Mouse (Mus musculus): Measurements from ENCODE around the gene Prlh.

DNA sequence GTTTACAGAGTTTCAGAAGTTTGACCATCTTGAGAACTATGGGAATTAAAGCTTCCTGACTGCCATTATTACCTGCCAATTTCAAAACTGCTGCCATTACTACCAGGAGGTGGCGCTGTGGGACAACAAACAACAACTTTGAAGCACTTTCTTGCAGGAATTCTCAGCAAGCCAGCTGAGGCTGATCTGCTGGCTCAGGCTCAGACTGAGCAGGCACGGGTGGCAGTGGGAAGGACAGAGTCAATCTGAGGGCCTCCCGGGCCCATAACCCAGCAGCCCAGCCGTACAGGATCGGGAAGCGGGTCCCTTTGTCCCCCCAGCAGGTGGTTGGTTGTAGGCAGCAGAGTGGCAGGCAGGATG, 24.4 kb upstream of the Prlh start:
- TF ChIP-seq CTCF (IDR thresholded peaks at IDR 0.05; ENCODE audit: control insufficient read depth, insufficient read depth, insufficient read length) (peak; percentile 47), USF1 (IDR thresholded peaks at IDR 0.05; ENCODE audit: low read depth) (no peak), MYOD1 (IDR thresholded peaks at IDR 0.05; ENCODE audit: control insufficient read depth, insufficient read length, low read depth) (no peak), CEBPB (IDR thresholded peaks at IDR 0.05; ENCODE audit: low read depth) (no peak)

Measured in C2C12 (cell line).